Comparison of ENCODE assay signal across 10 mouse cellular contexts in the genomic region with DNA sequence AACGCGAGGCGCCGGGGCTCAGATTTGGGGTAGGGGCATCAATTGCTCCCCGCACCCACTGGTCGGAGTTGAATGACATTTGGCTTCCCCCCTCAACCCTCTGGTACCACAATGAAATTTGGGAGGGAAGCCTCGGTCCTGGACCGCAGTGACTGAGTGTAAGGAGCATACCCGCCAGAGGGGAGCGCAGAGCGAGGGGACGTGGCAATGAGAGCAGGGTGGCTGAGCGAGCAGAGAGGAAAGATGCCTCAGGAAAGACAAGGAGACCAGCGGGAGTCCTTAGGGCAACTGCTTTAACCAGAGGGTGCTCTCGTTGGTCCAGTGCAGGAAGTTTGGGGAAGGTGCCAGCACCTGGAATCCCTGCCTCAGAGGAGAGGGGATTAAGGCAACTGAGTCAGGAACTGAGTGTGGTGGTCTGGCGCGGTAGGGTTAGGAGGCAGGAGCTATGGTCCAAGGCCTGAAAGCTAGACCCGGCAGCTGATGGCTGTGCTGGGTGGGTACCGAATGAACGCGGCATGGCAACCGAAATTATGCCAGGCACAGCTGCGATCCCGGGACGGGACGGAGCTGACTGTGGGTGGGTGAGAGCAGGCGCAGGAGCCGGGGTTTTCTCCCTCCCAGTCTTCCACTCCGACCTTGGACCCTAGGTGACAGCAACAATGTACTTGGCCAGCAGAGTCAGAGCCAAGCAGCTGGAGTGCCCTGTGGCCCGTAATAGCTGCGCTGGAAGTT. TPM values are rescaled to one million over a fixed set of nuclear protein-coding genes. Genes with fewer than 3 reads are reported as not detected.
A peak's percentile ranks its signal among the peaks of the same experiment; 100 is the strongest.
DNase-seq lines count a peak whose midpoint lies in the region; ATAC-seq and TF ChIP-seq lines count a peak whose summit lies in the region.
"Had no signal": no experiment of that assay in that cellular context is flagged by ENCODE, and none has a peak within 500 bp of the region (broad histone marks: within the 10 kb centered on the region; RNA-seq: fewer than 3 reads in every experiment).

No protein-coding gene starts in this region.

- peak overlapping the region; percentile 79 for H3K9ac ChIP-seq in ES-Bruce4 (ENCODE audit: low read depth, poor library complexity, severe bottlenecking)
- peak overlapping the region; percentile 66 for H3K9ac ChIP-seq in embryonic facial prominence, embryonic 12.5 days
- peak overlapping the region; percentile 67 for H3K9ac ChIP-seq in hindbrain, embryonic 12.5 days
- no peak overlapping the region; the same call in 1 of the 2 replicates for H3K9ac ChIP-seq in liver, embryonic 13.5 days

- no peak for DNase-seq in frontal cortex, postnatal 10 days (ENCODE audit: low spot score in 2 of 2)
- no peak for DNase-seq in liver, embryonic 13.5 days
- DNase-seq in urinary bladder, postnatal 36 days (ENCODE audit: low spot score in 2 of 2): no peak

- no peak for TF ChIP-seq CTCF in ES-Bruce4 (IDR thresholded peaks at IDR 0.05; ENCODE audit: low read depth, low read length)
- no peak for TF ChIP-seq CTCF in olfactory bulb, adult 2 months (IDR thresholded peaks at IDR 0.05; ENCODE audit: insufficient read depth, low read depth, low read length)

- no peak for TF ChIP-seq EP300 in ES-Bruce4 (IDR thresholded peaks at IDR 0.05; ENCODE audit: insufficient read depth, low read depth, low read length)

- peak overlapping the region; percentile 65 for H3K4me3 ChIP-seq in ES-Bruce4 (ENCODE audit: low read depth, low read length)
- peak overlapping the region; percentile 47 for H3K4me3 ChIP-seq in embryonic facial prominence, embryonic 12.5 days
- peak overlapping the region; percentile 34 for H3K4me3 ChIP-seq in hindbrain, embryonic 12.5 days
- H3K4me3 ChIP-seq in liver, embryonic 13.5 days (replicated peaks): peak overlapping the region; percentile 47
- H3K4me3 ChIP-seq in olfactory bulb, adult 2 months (ENCODE audit: insufficient read depth, low read depth, low read length): peak overlapping the region; percentile 26

- H3K27ac ChIP-seq in ES-Bruce4 (ENCODE audit: insufficient read depth, low read length): 0 out of 2 replicates have a peak overlapping the region, but pooled peaks have one; percentile 4
- no peak overlapping the region for H3K27ac ChIP-seq in embryonic facial prominence, embryonic 12.5 days
- no peak overlapping the region for H3K27ac ChIP-seq in hindbrain, embryonic 12.5 days
- H3K27ac ChIP-seq in liver, embryonic 13.5 days: no peak overlapping the region
- H3K27ac ChIP-seq in olfactory bulb, adult 2 months (ENCODE audit: insufficient read depth, low read depth, low read length): no peak overlapping the region

- H3K36me3 ChIP-seq in ES-Bruce4 (ENCODE audit: control insufficient read depth, insufficient read depth, low read length, poor library complexity, severe bottlenecking): peaks cover 13% of the 10 kb centered on the region
- H3K36me3 ChIP-seq in embryonic facial prominence, embryonic 12.5 days: peaks cover 54% of the 10 kb centered on the region
- H3K36me3 ChIP-seq in hindbrain, embryonic 12.5 days: peaks cover 49% of the 10 kb centered on the region
- peaks cover 29% of the 10 kb centered on the region for H3K36me3 ChIP-seq in liver, embryonic 13.5 days

- no peak for TF ChIP-seq POLR2A in ES-Bruce4 (IDR thresholded peaks at IDR 0.05; ENCODE audit: insufficient read depth, low read length)
- no peak for TF ChIP-seq POLR2A in olfactory bulb, adult 2 months (IDR thresholded peaks at IDR 0.05; ENCODE audit: insufficient read depth, low read depth, low read length)

- peaks cover 5% of the 10 kb centered on the region for H3K4me1 ChIP-seq in ES-Bruce4 (ENCODE audit: control insufficient read depth, insufficient read depth, low read length)
- peaks cover 32% of the 10 kb centered on the region for H3K4me1 ChIP-seq in embryonic facial prominence, embryonic 12.5 days
- H3K4me1 ChIP-seq in hindbrain, embryonic 12.5 days: peaks cover 32% of the 10 kb centered on the region
- H3K4me1 ChIP-seq in liver, embryonic 13.5 days (replicated peaks): peaks cover 35% of the 10 kb centered on the region
- peaks cover 21% of the 10 kb centered on the region for H3K4me1 ChIP-seq in olfactory bulb, adult 2 months (ENCODE audit: control insufficient read depth, insufficient read depth, low read length)

- ATAC-seq in frontal cortex, adult (ENCODE audit: low TSS enrichment): peak; percentile 35; the same call in 1 of the 2 replicates
- no peak for ATAC-seq in embryonic facial prominence, embryonic 12.5 days (ENCODE audit: insufficient number of reproducible peaks, insufficient read depth, low FRiP score, low TSS enrichment)
- 0 out of 2 replicates have a peak, but pooled peaks have one; percentile 29 for ATAC-seq in hindbrain, embryonic 12.5 days (ENCODE audit: low FRiP score)
- no peak for ATAC-seq in liver, embryonic 13.5 days (ENCODE audit: low read depth)

- WGBS in embryonic facial prominence, embryonic 12.5 days: 3% methylated on average over 31 of the region's 31 CpGs
- under 1% methylated on average over 31 of the region's 31 CpGs for WGBS in hindbrain, embryonic 12.5 days
- WGBS in liver, embryonic 13.5 days (ENCODE audit: insufficient replicate concordance): 5% methylated on average over 31 of the region's 31 CpGs
- WGBS in olfactory bulb, adult 2 months: 17% methylated on average over 31 of the region's 31 CpGs

- peak overlapping the region; percentile 91 for H3K4me2 ChIP-seq in embryonic facial prominence, embryonic 12.5 days (replicated peaks)
- peak overlapping the region; percentile 65 for H3K4me2 ChIP-seq in hindbrain, embryonic 12.5 days (replicated peaks)
- peak overlapping the region; percentile 69 for H3K4me2 ChIP-seq in liver, embryonic 13.5 days

- H3K9me3 ChIP-seq in ES-Bruce4 (replicated peaks; ENCODE audit: control insufficient read depth, insufficient read depth, low read length, poor library complexity, severe bottlenecking): no peaks in the 10 kb centered on the region
- H3K9me3 ChIP-seq in embryonic facial prominence, embryonic 12.5 days: no peaks in the 10 kb centered on the region
- no peaks in the 10 kb centered on the region for H3K9me3 ChIP-seq in hindbrain, embryonic 12.5 days (replicated peaks)
- no peaks in the 10 kb centered on the region for H3K9me3 ChIP-seq in liver, embryonic 13.5 days (replicated peaks)

- no peaks in the 10 kb centered on the region for H3K27me3 ChIP-seq in ES-Bruce4 (ENCODE audit: control insufficient read depth, insufficient read depth, low read length, poor library complexity, severe bottlenecking)
- peaks cover 60% of the 10 kb centered on the region for H3K27me3 ChIP-seq in embryonic facial prominence, embryonic 12.5 days
- H3K27me3 ChIP-seq in hindbrain, embryonic 12.5 days: peaks cover 71% of the 10 kb centered on the region
- H3K27me3 ChIP-seq in liver, embryonic 13.5 days: peaks cover 61% of the 10 kb centered on the region
- H3K27me3 ChIP-seq: CH12.LX had no signal

RNA-seq across cellular contexts. Expression of gene Mmp23, which starts 0.4 kb away (rescaled TPM):
- 11.7 and 13.6 TPM in 2 replicates for polyA plus RNA-seq in ES-Bruce4 (2011; ENCODE audit: insufficient read depth, insufficient read length, low read depth, missing spikeins)
- 11.3 and 16.1 TPM in 2 replicates for polyA plus RNA-seq in embryonic facial prominence, embryonic 12.5 days (2016; fragmentation: Nextera tagmentation; extraction: Ambion mirVana)
- polyA plus RNA-seq in hindbrain, embryonic 12.5 days (2016; fragmentation: Nextera tagmentation; extraction: Ambion mirVana): 3.9 and 5.9 TPM in 2 replicates
- polyA plus RNA-seq in liver, embryonic 13.5 days (2015; fragmentation: Nextera tagmentation; extraction: Ambion mirVana): 4.9 and 6.0 TPM in 2 replicates
- polyA plus RNA-seq in olfactory bulb, adult 2 months (2012; ENCODE audit: insufficient read depth, insufficient read length, low replicate concordance, missing spikeins): not detected in 2 replicates

RNA-seq across cellular contexts. Expression of gene Gm10563, which starts 8.4 kb away (rescaled TPM):
- polyA plus RNA-seq in ES-Bruce4 (2011; ENCODE audit: insufficient read depth, insufficient read length, low read depth, missing spikeins): not detected in 2 replicates
- polyA plus RNA-seq in embryonic facial prominence, embryonic 12.5 days (2016; fragmentation: Nextera tagmentation; extraction: Ambion mirVana): not detected in 2 replicates
- not detected in 2 replicates for polyA plus RNA-seq in hindbrain, embryonic 12.5 days (2016; fragmentation: Nextera tagmentation; extraction: Ambion mirVana)
- not detected in 2 replicates for polyA plus RNA-seq in liver, embryonic 13.5 days (2015; fragmentation: Nextera tagmentation; extraction: Ambion mirVana)
- not detected in 2 replicates for polyA plus RNA-seq in olfactory bulb, adult 2 months (2012; ENCODE audit: insufficient read depth, insufficient read length, low replicate concordance, missing spikeins)
- polyA plus RNA-seq: gonadal fat pad, adult 2 months had no signal

RNA-seq across cellular contexts. Expression of gene Mib2, which starts 15.4 kb away (rescaled TPM):
- polyA plus RNA-seq in ES-Bruce4 (2011; ENCODE audit: insufficient read depth, insufficient read length, low read depth, missing spikeins): 13.4 and 18.4 TPM in 2 replicates
- polyA plus RNA-seq in embryonic facial prominence, embryonic 12.5 days (2016; fragmentation: Nextera tagmentation; extraction: Ambion mirVana): 38.2 and 40.8 TPM in 2 replicates
- 32.5 and 39.1 TPM in 2 replicates for polyA plus RNA-seq in hindbrain, embryonic 12.5 days (2016; fragmentation: Nextera tagmentation; extraction: Ambion mirVana)
- polyA plus RNA-seq in liver, embryonic 13.5 days (2015; fragmentation: Nextera tagmentation; extraction: Ambion mirVana): 3.2 and 3.7 TPM in 2 replicates
- not detected in 2 replicates for polyA plus RNA-seq in olfactory bulb, adult 2 months (2012; ENCODE audit: insufficient read depth, insufficient read length, low replicate concordance, missing spikeins)

RNA-seq across cellular contexts. Expression of gene Cdk11b, which starts 29.0 kb away (rescaled TPM):
- polyA plus RNA-seq in ES-Bruce4 (2011; ENCODE audit: insufficient read depth, insufficient read length, low read depth, missing spikeins): 105 and 113 TPM in 2 replicates
- polyA plus RNA-seq in embryonic facial prominence, embryonic 12.5 days (2016; fragmentation: Nextera tagmentation; extraction: Ambion mirVana): 78.3 and 86.6 TPM in 2 replicates
- 85.3 and 86.8 TPM in 2 replicates for polyA plus RNA-seq in hindbrain, embryonic 12.5 days (2016; fragmentation: Nextera tagmentation; extraction: Ambion mirVana)
- 30.6 and 36.2 TPM in 2 replicates for polyA plus RNA-seq in liver, embryonic 13.5 days (2015; fragmentation: Nextera tagmentation; extraction: Ambion mirVana)
- 145 TPM in 1 of 2 replicates, not detected in the other for polyA plus RNA-seq in olfactory bulb, adult 2 months (2012; ENCODE audit: insufficient read depth, insufficient read length, low replicate concordance, missing spikeins)

RNA-seq across cellular contexts. Expression of gene Fndc10, which starts 40.5 kb away (rescaled TPM):
- polyA plus RNA-seq in ES-Bruce4 (2011; ENCODE audit: insufficient read depth, insufficient read length, low read depth, missing spikeins): 11.9 and 15.0 TPM in 2 replicates
- 12.2 and 15.2 TPM in 2 replicates for polyA plus RNA-seq in embryonic facial prominence, embryonic 12.5 days (2016; fragmentation: Nextera tagmentation; extraction: Ambion mirVana)
- polyA plus RNA-seq in hindbrain, embryonic 12.5 days (2016; fragmentation: Nextera tagmentation; extraction: Ambion mirVana): 10.4 and 10.9 TPM in 2 replicates
- 0.39 and 0.49 TPM in 2 replicates for polyA plus RNA-seq in liver, embryonic 13.5 days (2015; fragmentation: Nextera tagmentation; extraction: Ambion mirVana)
- not detected in 2 replicates for polyA plus RNA-seq in olfactory bulb, adult 2 months (2012; ENCODE audit: insufficient read depth, insufficient read length, low replicate concordance, missing spikeins)

Comparison
In these comparisons a context has a peak if more than half of its experiments do, and no peak if none do; other contexts are left out.
1. ATAC-seq: peak in frontal cortex, adult (single experiment) and hindbrain, embryonic 12.5 days (single experiment); none in embryonic facial prominence, embryonic 12.5 days (single experiment) and liver, embryonic 13.5 days (single experiment).
2. Peak in every context shown above with its lines, with median percentiles within 50 percentile points of each other: H3K4me3 ChIP-seq and H3K4me2 ChIP-seq.